Mouse (Mus musculus) liver, postnatal 0 days (tissue): Measurements from ENCODE around the gene Tmem229b.

ENCODE experiments used
- CTCF ChIP-seq: sonication (generic); IDR thresholded peaks from 2 replicates; pipeline ENCODE4 v1.5.1; 2016; ENCODE audit warnings: antibody characterized with exemption, low read depth
- EP300 ChIP-seq: IDR thresholded peaks from 2 replicates; pipeline ENCODE4 v1.6.1; 2016; ENCODE audit warnings: antibody characterized with exemption, low read depth, mild to moderate bottlenecking

GRCm38 (mm10) chr12:78971649-78972048 lies 35.8 kb downstream of the Tmem229b start:
- TF ChIP-seq CTCF (no peak), EP300 (no peak)
